10 mouse cellular contexts compared by ENCODE assay signal in the genomic region with DNA sequence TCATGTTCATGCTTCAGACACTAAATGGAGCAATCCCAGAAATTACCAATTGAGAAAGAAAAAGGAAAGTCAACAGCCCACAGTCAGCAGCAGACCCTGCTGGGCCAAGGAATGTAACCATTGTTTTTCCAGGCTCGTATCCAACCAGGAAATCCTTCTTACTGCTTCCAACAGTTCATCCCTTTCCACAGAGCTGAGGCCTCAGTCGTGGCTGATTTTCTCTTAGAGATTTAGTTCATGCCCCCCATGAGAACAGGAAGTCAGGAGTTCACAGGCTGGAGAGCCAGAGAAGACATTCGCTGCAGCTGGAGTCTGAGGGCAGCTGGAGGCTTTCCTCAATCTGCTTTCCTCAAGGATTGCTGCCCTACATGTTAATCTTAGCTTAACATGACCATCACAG. TPM values are rescaled to one million over a fixed set of nuclear protein-coding genes. Genes with fewer than 3 reads are reported as not detected.
DNase-seq lines count a peak whose midpoint lies in the region; ATAC-seq lines count a peak whose summit lies in the region.
"Had no signal": no experiment of that assay in that cellular context is flagged by ENCODE, and none has a peak within 500 bp of the region (broad histone marks: within the 10 kb centered on the region; RNA-seq: fewer than 3 reads in every experiment).

No protein-coding gene starts in this region.

- DNase-seq in midbrain, embryonic 14.5 days = peak; percentile 31
- DNase-seq in midbrain, embryonic 10.5 days (ENCODE audit: low spot score) = no peak
- peak; percentile 90 for DNase-seq in heart, adult 8-10 months (ENCODE audit: low spot score)
- peak; percentile 74 for DNase-seq in kidney, postnatal 10 days
- no peak for DNase-seq in thymus, postnatal 25 days
- no peak for DNase-seq in spleen, postnatal 10 days (ENCODE audit: low spot score in 2 of 2)
- no peak for DNase-seq in urinary bladder, adult 18-20 months (ENCODE audit: low spot score in 2 of 2)

- H3K4me2 ChIP-seq in midbrain, embryonic 14.5 days (ENCODE audit: low read length) = no peak overlapping the region
- no peak overlapping the region for H3K4me2 ChIP-seq in stomach, embryonic 15.5 days
- H3K4me2 ChIP-seq: embryonic facial prominence, embryonic 12.5 days had no signal

- H3K9ac ChIP-seq in midbrain, embryonic 14.5 days (replicated peaks; ENCODE audit: low read length) = no peak overlapping the region
- no peak overlapping the region for H3K9ac ChIP-seq in stomach, embryonic 15.5 days
- H3K9ac ChIP-seq: embryonic facial prominence, embryonic 12.5 days had no signal

- no peaks in the 10 kb centered on the region for H3K27me3 ChIP-seq in midbrain, embryonic 14.5 days (ENCODE audit: control insufficient read depth, insufficient read depth, low read length)
- H3K27me3 ChIP-seq in midbrain, embryonic 10.5 days (ENCODE audit: low read depth, poor library complexity, severe bottlenecking) = no peaks in the 10 kb centered on the region
- no peaks in the 10 kb centered on the region for H3K27me3 ChIP-seq in stomach, embryonic 15.5 days (replicated peaks)
- H3K27me3 ChIP-seq: embryonic facial prominence, embryonic 12.5 days had no signal

- no peaks in the 10 kb centered on the region for H3K4me1 ChIP-seq in midbrain, embryonic 14.5 days (ENCODE audit: control insufficient read depth, insufficient read depth, low read length)
- peaks cover 8% of the 10 kb centered on the region for H3K4me1 ChIP-seq in midbrain, embryonic 10.5 days
- H3K4me1 ChIP-seq in stomach, embryonic 15.5 days = peaks cover 12% of the 10 kb centered on the region

- no peaks in the 10 kb centered on the region for H3K36me3 ChIP-seq in midbrain, embryonic 14.5 days (ENCODE audit: control insufficient read depth, insufficient read depth, low read length)
- H3K36me3 ChIP-seq in midbrain, embryonic 10.5 days = no peaks in the 10 kb centered on the region
- no peaks in the 10 kb centered on the region for H3K36me3 ChIP-seq in stomach, embryonic 15.5 days
- H3K36me3 ChIP-seq: embryonic facial prominence, embryonic 12.5 days had no signal

- no peak overlapping the region for H3K27ac ChIP-seq in midbrain, embryonic 14.5 days (replicated peaks; ENCODE audit: low read depth, low read length)
- no peak overlapping the region for H3K27ac ChIP-seq in midbrain, embryonic 10.5 days (replicated peaks)
- H3K27ac ChIP-seq in stomach, embryonic 15.5 days = peak overlapping the region; percentile 69
- H3K27ac ChIP-seq: embryonic facial prominence, embryonic 12.5 days; macrophage had no signal

- 32% methylated on average over 3 of the region's 3 CpGs for WGBS in midbrain, embryonic 14.5 days
- WGBS in midbrain, embryonic 10.5 days = 30% methylated on average over 3 of the region's 3 CpGs
- WGBS in stomach, embryonic 15.5 days = 22% methylated on average over 3 of the region's 3 CpGs

- H3K4me3 ChIP-seq in midbrain, embryonic 14.5 days (replicated peaks; ENCODE audit: low read depth, low read length) = no peak overlapping the region
- no peak overlapping the region for H3K4me3 ChIP-seq in midbrain, embryonic 10.5 days
- H3K4me3 ChIP-seq in stomach, embryonic 15.5 days (replicated peaks) = no peak overlapping the region
- H3K4me3 ChIP-seq: embryonic facial prominence, embryonic 12.5 days had no signal

- no peaks in the 10 kb centered on the region for H3K9me3 ChIP-seq in midbrain, embryonic 14.5 days (ENCODE audit: control insufficient read depth, low read length)
- no peaks in the 10 kb centered on the region for H3K9me3 ChIP-seq in midbrain, embryonic 10.5 days (replicated peaks)
- H3K9me3 ChIP-seq in stomach, embryonic 15.5 days = no peaks in the 10 kb centered on the region
- H3K9me3 ChIP-seq: embryonic facial prominence, embryonic 12.5 days had no signal

- ATAC-seq in midbrain, embryonic 14.5 days (ENCODE audit: low FRiP score, low TSS enrichment) = no peak
- ATAC-seq in stomach, embryonic 15.5 days (ENCODE audit: insufficient read depth, low FRiP score, low read depth) = no peak

RNA-seq across cellular contexts. Expression of a gene that starts 9.1 kb away (rescaled TPM):
- polyA plus RNA-seq in midbrain, embryonic 14.5 days (2014; fragmentation: Nextera tagmentation; extraction: Ambion mirVana) = 29.0 and 32.2 TPM in 2 replicates
- 26.0 and 27.9 TPM in 2 replicates for polyA plus RNA-seq in midbrain, embryonic 10.5 days (2016; fragmentation: Nextera tagmentation; extraction: Ambion mirVana)
- 10 to 100 TPM; 27.6 to 35.3 (median 32.6) TPM for total RNA-seq in heart, adult 8-10 months (2022)
- 49.4 and 60.4 TPM in 2 replicates for polyA plus RNA-seq in stomach, embryonic 15.5 days (2015; fragmentation: Nextera tagmentation; extraction: Ambion mirVana)

RNA-seq across cellular contexts. Expression of a gene that starts 28.0 kb away (rescaled TPM):
- not detected in 2 replicates for polyA plus RNA-seq in midbrain, embryonic 14.5 days (2014; fragmentation: Nextera tagmentation; extraction: Ambion mirVana)
- not detected in 2 replicates for polyA plus RNA-seq in midbrain, embryonic 10.5 days (2016; fragmentation: Nextera tagmentation; extraction: Ambion mirVana)
- not detected for total RNA-seq in heart, adult 8-10 months (2022)
- polyA plus RNA-seq in stomach, embryonic 15.5 days (2015; fragmentation: Nextera tagmentation; extraction: Ambion mirVana) = not detected in 2 replicates
- polyA plus RNA-seq: embryonic facial prominence, embryonic 12.5 days; macrophage had no signal

RNA-seq across cellular contexts. Expression of a gene that starts 42.5 kb away (rescaled TPM):
- polyA plus RNA-seq in midbrain, embryonic 14.5 days (2014; fragmentation: Nextera tagmentation; extraction: Ambion mirVana) = 5.4 and 9.3 TPM in 2 replicates
- polyA plus RNA-seq in midbrain, embryonic 10.5 days (2016; fragmentation: Nextera tagmentation; extraction: Ambion mirVana) = 6.9 and 8.9 TPM in 2 replicates
- total RNA-seq in heart, adult 8-10 months (2022) = 100 to 1,000 TPM; 116 to 131 (median 129) TPM
- 45.5 and 53.4 TPM in 2 replicates for polyA plus RNA-seq in stomach, embryonic 15.5 days (2015; fragmentation: Nextera tagmentation; extraction: Ambion mirVana)

Comparison
In these comparisons a context has a peak if more than half of its experiments do, and no peak if none do; other contexts are left out.
1. DNase-seq: peak in midbrain, embryonic 14.5 days (single experiment), heart, adult 8-10 months (single experiment) and kidney, postnatal 10 days (single experiment); none in midbrain, embryonic 10.5 days (single experiment), thymus, postnatal 25 days (single experiment), spleen, postnatal 10 days (0 of 2) and urinary bladder, adult 18-20 months (0 of 2).